Mouse (Mus musculus) hindbrain, embryonic 13.5 days (tissue): ENCODE data around the gene Tnrc6b. TPM values are rescaled to one million over a fixed set of nuclear protein-coding genes. Genes with fewer than 3 reads are reported as not detected.

ENCODE experiments used
- ATAC-seq: fragments of 200-750 bp; cut with Nextera tagmentation; 2 replicates; pipeline ENCODE4 v1.8.0; 2017; ENCODE audit warnings: moderate TSS enrichment; ENCODE audit not compliant: low FRiP score
- H3K27ac ChIP-seq: fragments of 300-500 bp; sonication (generic); 2 replicates; pipeline ENCODE4 v1.5.1; 2015; ENCODE audit warnings: inconsistent platforms, mild to moderate bottlenecking, moderate library complexity
- H3K27me3 ChIP-seq: fragments of 300-500 bp; sonication (generic); 2 replicates; pipeline ENCODE4 v1.6.1; 2015; ENCODE audit warnings: mild to moderate bottlenecking, inconsistent platforms
- H3K36me3 ChIP-seq: fragments of 300-500 bp; sonication (generic); 2 replicates; pipeline ENCODE4 v1.6.1; 2015; ENCODE audit warnings: mild to moderate bottlenecking, inconsistent platforms
- H3K4me1 ChIP-seq: fragments of 300-500 bp; sonication (generic); replicated peaks from 2 replicates; pipeline ENCODE4 v1.6.1; 2015; ENCODE audit warnings: inconsistent platforms
- H3K4me2 ChIP-seq: fragments of 300-500 bp; sonication (generic); 2 replicates; pipeline ENCODE4 v1.6.1; 2015; ENCODE audit warnings: inconsistent platforms, mild to moderate bottlenecking, moderate library complexity
- H3K4me3 ChIP-seq: fragments of 300-500 bp; sonication (generic); 2 replicates; pipeline ENCODE4 v1.5.1; 2015; ENCODE audit warnings: mild to moderate bottlenecking, inconsistent platforms
- H3K9ac ChIP-seq: fragments of 300-500 bp; sonication (generic); 2 replicates; pipeline ENCODE4 v1.6.1; 2015; ENCODE audit warnings: mild to moderate bottlenecking, inconsistent platforms
- H3K9me3 ChIP-seq: fragments of 300-500 bp; sonication (generic); 2 replicates; pipeline ENCODE4 v1.6.1; 2016; ENCODE audit warnings: inconsistent platforms
- WGBS: fragments of 180-500 bp; shearing (Covaris S2); methylation state at CpG from one replicate; pipeline ENCODE4 v1.1.7; 2015; 5-methylcytosine and 5-hydroxymethylcytosine counted together
- polyA plus RNA-seq: library from polyadenylated mRNA; unstranded; fragments of >200 nt; fragmentation: Nextera tagmentation; extraction: Ambion mirVana; gene quantifications from 2 replicates; pipeline ENCODE4 v1.2.1, GENCODE M21; 2015

The Tnrc6b gene
- polyA plus RNA-seq, 1 experiment from 2014 or later: 45.2 TPM

- H3K4me1 ChIP-seq: no peaks in the 10 kb centered on the region
- H3K4me3 ChIP-seq: no peak overlapping the region
- no peaks in the 10 kb centered on the region for H3K27me3 ChIP-seq
- no peak for ATAC-seq
- no peak overlapping the region for H3K4me2 ChIP-seq
- no peaks in the 10 kb centered on the region for H3K9me3 ChIP-seq
- H3K27ac ChIP-seq: no peak overlapping the region
- H3K36me3 ChIP-seq: no peaks in the 10 kb centered on the region
- 88% methylated on average over 3 of the region's 3 CpGs for WGBS
- H3K9ac ChIP-seq: no peak overlapping the region
These were observed 33.7 kb downstream of the Tnrc6b start for GRCm38 (mm10) chr15:80744667-80745422.

- Histone ChIP-seq H3K27ac (no peak overlapping the region), H3K27me3 (no peaks in the 10 kb centered on the region), H3K4me2 (no peak overlapping the region), H3K4me1 (0 out of 2 replicates have a peak, but pooled peaks cover 4% of the 10 kb centered on the region), H3K9me3 (no peaks in the 10 kb centered on the region), H3K36me3 (no peaks in the 10 kb centered on the region), H3K4me3 (no peak overlapping the region), H3K9ac (no peak overlapping the region)
- ATAC-seq: no peak
- WGBS: 73% methylated on average over 5 of the region's 5 CpGs
These were observed 37.9 kb downstream of the Tnrc6b start for GRCm38 (mm10) chr15:80748979-80749378.

- Histone ChIP-seq H3K36me3 (no peaks in the 10 kb centered on the region), H3K4me3 (no peak overlapping the region), H3K27ac (no peak overlapping the region), H3K4me2 (no peak overlapping the region), H3K9ac (no peak overlapping the region), H3K9me3 (no peaks in the 10 kb centered on the region), H3K27me3 (no peaks in the 10 kb centered on the region), H3K4me1 (0 out of 2 replicates have a peak, but pooled peaks cover 4% of the 10 kb centered on the region)
- 69% methylated on average over 6 of the region's 6 CpGs for WGBS
- ATAC-seq: no peak
These were observed 42.2 kb downstream of the Tnrc6b start for GRCm38 (mm10) chr15:80753351-80753750.

- no peak overlapping the region for H3K9ac ChIP-seq
- 88% methylated on average over 1 of the region's 1 CpGs for WGBS
- H3K4me3 ChIP-seq: no peak overlapping the region
- no peak overlapping the region for H3K4me2 ChIP-seq
- no peaks in the 10 kb centered on the region for H3K36me3 ChIP-seq
- no peaks in the 10 kb centered on the region for H3K9me3 ChIP-seq
- H3K27ac ChIP-seq: no peak overlapping the region
- H3K4me1 ChIP-seq: 0 out of 2 replicates have a peak, but pooled peaks cover 4% of the 10 kb centered on the region
- ATAC-seq: no peak
- H3K27me3 ChIP-seq: no peaks in the 10 kb centered on the region
These were observed 43.0 kb downstream of the Tnrc6b start for GRCm38 (mm10) chr15:80754103-80754502.

- no peaks in the 10 kb centered on the region for H3K4me1 ChIP-seq
- no peaks in the 10 kb centered on the region for H3K27me3 ChIP-seq
- no peak overlapping the region for H3K27ac ChIP-seq
- 93% methylated on average over 9 of the region's 9 CpGs for WGBS
- H3K9ac ChIP-seq: no peak overlapping the region
- no peak overlapping the region for H3K4me2 ChIP-seq
- H3K36me3 ChIP-seq: no peaks in the 10 kb centered on the region
- no peaks in the 10 kb centered on the region for H3K9me3 ChIP-seq
- ATAC-seq: no peak
- no peak overlapping the region for H3K4me3 ChIP-seq
These were observed 48.3 kb downstream of the Tnrc6b start for GRCm38 (mm10) chr15:80759451-80759850.

- Histone ChIP-seq H3K4me2 (no peak overlapping the region), H3K4me3 (no peak overlapping the region), H3K27ac (no peak overlapping the region), H3K9me3 (no peaks in the 10 kb centered on the region), H3K27me3 (no peaks in the 10 kb centered on the region), H3K36me3 (no peaks in the 10 kb centered on the region), H3K9ac (no peak overlapping the region), H3K4me1 (peaks cover 4% of the 10 kb centered on the region)
- 86% methylated on average over 3 of the region's 3 CpGs for WGBS
- ATAC-seq: no peak
These were observed 49.4 kb downstream of the Tnrc6b start for GRCm38 (mm10) chr15:80760504-80760903.

- H3K27ac ChIP-seq: no peak overlapping the region
- 69% methylated on average over 8 of the region's 8 CpGs for WGBS
These were observed 49.8 kb downstream of the Tnrc6b start for GRCm38 (mm10) chr15:80760935-80761334.

GRCm38 (mm10) chr15:80762621-80763020, 51.5 kb downstream of the Tnrc6b start:
- Histone ChIP-seq H3K4me1 (peaks cover 4% of the 10 kb centered on the region), H3K4me3 (no peak overlapping the region), H3K4me2 (no peak overlapping the region), H3K36me3 (no peaks in the 10 kb centered on the region), H3K9me3 (no peaks in the 10 kb centered on the region), H3K27ac (no peak overlapping the region), H3K9ac (no peak overlapping the region), H3K27me3 (no peaks in the 10 kb centered on the region)
- 92% methylated on average over 4 of the region's 4 CpGs for WGBS
- ATAC-seq: no peak

More at GRCm38 (mm10) chr15:80760935-80761334, 49.8 kb downstream of the Tnrc6b start:
- H3K4me3 ChIP-seq: no peak overlapping the region
- no peak overlapping the region for H3K9ac ChIP-seq
- no peak for ATAC-seq
- no peaks in the 10 kb centered on the region for H3K27me3 ChIP-seq
- no peak overlapping the region for H3K4me2 ChIP-seq
- H3K9me3 ChIP-seq: no peaks in the 10 kb centered on the region
- peaks cover 4% of the 10 kb centered on the region for H3K4me1 ChIP-seq
- no peaks in the 10 kb centered on the region for H3K36me3 ChIP-seq

- ATAC-seq: no peak
- WGBS: 95% methylated on average over 6 of the region's 6 CpGs
- Histone ChIP-seq H3K27ac (no peak overlapping the region), H3K4me1 (peaks cover 4% of the 10 kb centered on the region), H3K9ac (no peak overlapping the region), H3K27me3 (no peaks in the 10 kb centered on the region), H3K4me3 (no peak overlapping the region), H3K4me2 (no peak overlapping the region), H3K36me3 (no peaks in the 10 kb centered on the region), H3K9me3 (no peaks in the 10 kb centered on the region)
These were observed 53.6 kb downstream of the Tnrc6b start for GRCm38 (mm10) chr15:80764666-80765065.

GRCm38 (mm10) chr15:80765381-80765780, 54.3 kb downstream of the Tnrc6b start:
- WGBS: 74% methylated on average over 2 of the region's 2 CpGs
- ATAC-seq: no peak
- H3K27ac ChIP-seq: no peak overlapping the region

GRCm38 (mm10) chr15:80768216-80768615, 57.1 kb downstream of the Tnrc6b start:
- no peak overlapping the region for H3K4me2 ChIP-seq
- peaks cover 4% of the 10 kb centered on the region for H3K4me1 ChIP-seq
- H3K9me3 ChIP-seq: no peaks in the 10 kb centered on the region
- no peak overlapping the region for H3K27ac ChIP-seq
- 90% methylated on average over 3 of the region's 3 CpGs for WGBS
- H3K4me3 ChIP-seq: no peak overlapping the region
- no peaks in the 10 kb centered on the region for H3K27me3 ChIP-seq
- H3K36me3 ChIP-seq: no peaks in the 10 kb centered on the region
- no peak for ATAC-seq
- H3K9ac ChIP-seq: no peak overlapping the region

More at GRCm38 (mm10) chr15:80765381-80765780, 54.3 kb downstream of the Tnrc6b start:
- H3K9ac ChIP-seq: no peak overlapping the region
- H3K36me3 ChIP-seq: no peaks in the 10 kb centered on the region
- peaks cover 4% of the 10 kb centered on the region for H3K4me1 ChIP-seq
- H3K9me3 ChIP-seq: no peaks in the 10 kb centered on the region
- no peak overlapping the region for H3K4me2 ChIP-seq
- H3K4me3 ChIP-seq: no peak overlapping the region
- no peaks in the 10 kb centered on the region for H3K27me3 ChIP-seq

- ATAC-seq: no peak
- WGBS: 49% methylated on average over 1 of the region's 1 CpGs
- Histone ChIP-seq H3K36me3 (no peaks in the 10 kb centered on the region), H3K4me3 (no peak overlapping the region), H3K4me2 (no peak overlapping the region), H3K27ac (no peak overlapping the region), H3K9ac (no peak overlapping the region), H3K27me3 (no peaks in the 10 kb centered on the region), H3K9me3 (no peaks in the 10 kb centered on the region), H3K4me1 (no peaks in the 10 kb centered on the region)
These were observed 60.9 kb downstream of the Tnrc6b start for GRCm38 (mm10) chr15:80771926-80772441.

- no peak overlapping the region for H3K4me2 ChIP-seq
- H3K4me3 ChIP-seq: no peak overlapping the region
- H3K9ac ChIP-seq: no peak overlapping the region
- H3K9me3 ChIP-seq: no peaks in the 10 kb centered on the region
- no peaks in the 10 kb centered on the region for H3K4me1 ChIP-seq
- no peak overlapping the region for H3K27ac ChIP-seq
- no peaks in the 10 kb centered on the region for H3K36me3 ChIP-seq
- 96% methylated on average over 1 of the region's 1 CpGs for WGBS
- no peak for ATAC-seq
- H3K27me3 ChIP-seq: no peaks in the 10 kb centered on the region
These were observed 63.6 kb downstream of the Tnrc6b start for GRCm38 (mm10) chr15:80774666-80775065.
